Mouse (Mus musculus): Measurements from ENCODE around the gene E2f2. TPM values are rescaled to one million over a fixed set of nuclear protein-coding genes. Genes with fewer than 3 reads are reported as not detected.

Gene E2f2
- polyA plus RNA-seq, 1 experiment from 2014 or later = 1.3 TPM

DNA sequence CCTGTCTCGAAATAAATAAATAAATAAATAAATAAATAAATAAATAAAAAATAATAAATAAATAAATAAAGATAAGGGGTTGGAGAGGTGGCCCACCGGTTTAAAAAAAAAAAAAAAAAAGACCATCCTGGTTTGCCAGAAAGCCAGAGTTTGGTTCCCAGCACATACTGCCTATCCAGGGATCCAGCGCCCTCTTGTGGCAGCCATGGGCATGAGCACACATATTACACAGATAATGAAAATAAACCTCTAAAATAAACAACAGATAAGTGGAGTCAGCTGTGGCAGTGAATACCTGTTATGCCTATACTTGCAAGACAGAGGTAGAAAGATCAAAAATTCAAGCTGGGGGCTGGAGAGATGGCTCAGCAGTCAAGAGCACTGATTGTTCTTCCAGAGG is 22.5 kb upstream of the E2f2 start:
- Histone ChIP-seq H3K4me2 (replicated peaks) (no peak overlapping the region), H3K4me3 (replicated peaks; ENCODE audit: low read length) (no peak overlapping the region), H3K4me1 (replicated peaks; ENCODE audit: control insufficient read depth, insufficient read depth, low read length) (peaks cover 4% of the 10 kb centered on the region; the same call in 1 of the 2 replicates), H3K27me3 (ENCODE audit: control insufficient read depth, insufficient read depth, low read length) (peaks cover 10% of the 10 kb centered on the region; the same call in 1 of the 2 replicates), H3K36me3 (replicated peaks; ENCODE audit: control insufficient read depth, insufficient read depth) (no peaks in the 10 kb centered on the region), H3K9ac (no peak overlapping the region), H3K9me3 (ENCODE audit: control insufficient read depth, low read length) (no peaks in the 10 kb centered on the region), H3K27ac (no peak overlapping the region)
- ATAC-seq (ENCODE audit: low FRiP score) (no peak), DNase-seq (ENCODE audit: low spot score) (peak; percentile 48)
- WGBS = 40% methylated on average over 3 of the region's 3 CpGs

DNA sequence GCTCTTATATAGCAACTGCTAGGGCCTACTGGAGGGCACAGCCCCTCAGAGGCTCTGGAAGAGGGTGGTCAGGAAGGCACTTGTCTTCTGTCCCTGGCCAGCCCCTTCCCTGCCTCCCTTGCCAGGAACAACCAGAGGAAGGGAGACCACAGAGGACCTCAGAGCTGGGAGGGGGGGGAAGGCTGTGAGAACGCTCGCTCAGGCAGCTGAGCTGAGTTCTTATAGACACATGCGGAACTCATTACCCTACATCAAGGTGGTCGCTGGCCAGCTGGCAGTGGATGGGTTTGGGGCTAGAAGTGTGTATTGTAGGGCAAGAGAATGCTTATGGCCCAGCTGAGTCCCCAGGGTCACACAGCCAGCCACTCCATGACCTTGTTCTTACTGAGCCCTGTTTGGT is 21.6 kb upstream of the E2f2 start:
- H3K4me2 ChIP-seq (replicated peaks) = no peak overlapping the region
- H3K9me3 ChIP-seq (ENCODE audit: control insufficient read depth, low read length) = no peaks in the 10 kb centered on the region
- no peaks in the 10 kb centered on the region for H3K36me3 ChIP-seq (replicated peaks; ENCODE audit: control insufficient read depth, insufficient read depth)
- peaks cover 4% of the 10 kb centered on the region; the same call in 1 of the 2 replicates for H3K4me1 ChIP-seq (replicated peaks; ENCODE audit: control insufficient read depth, insufficient read depth, low read length)
- no peak overlapping the region for H3K4me3 ChIP-seq (replicated peaks; ENCODE audit: low read length)
- no peak overlapping the region for H3K9ac ChIP-seq
- ATAC-seq (ENCODE audit: low FRiP score) (no peak), DNase-seq (ENCODE audit: low spot score) (no peak)
- 55% methylated on average over 4 of the region's 4 CpGs for WGBS
- 0 out of 2 replicates have a peak, but pooled peaks cover 9% of the 10 kb centered on the region for H3K27me3 ChIP-seq (ENCODE audit: control insufficient read depth, insufficient read depth, low read length)
- no peak overlapping the region for H3K27ac ChIP-seq

DNA sequence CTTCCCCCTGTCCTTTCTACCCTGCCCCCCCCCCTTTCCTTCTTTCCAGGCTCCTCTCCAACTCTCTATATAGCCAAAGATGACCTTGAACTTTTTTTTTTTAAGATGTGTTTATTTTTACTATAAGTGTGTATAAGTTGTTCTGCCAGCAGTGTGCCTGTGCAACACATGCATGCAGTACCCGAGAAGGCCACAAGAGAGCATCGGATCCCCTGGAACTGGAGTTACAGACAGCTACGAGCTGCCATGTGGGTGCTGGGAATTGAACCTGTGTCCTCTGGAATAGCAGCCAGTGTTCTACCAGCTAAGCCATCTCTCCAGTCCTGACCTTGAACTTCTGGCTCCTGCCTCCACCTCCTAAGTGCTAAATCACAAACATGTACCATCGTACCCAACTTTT is 19.4 kb upstream of the E2f2 start:
- no peak overlapping the region for H3K4me3 ChIP-seq (replicated peaks; ENCODE audit: low read length)
- H3K36me3 ChIP-seq (replicated peaks; ENCODE audit: control insufficient read depth, insufficient read depth) = no peaks in the 10 kb centered on the region

DNA sequence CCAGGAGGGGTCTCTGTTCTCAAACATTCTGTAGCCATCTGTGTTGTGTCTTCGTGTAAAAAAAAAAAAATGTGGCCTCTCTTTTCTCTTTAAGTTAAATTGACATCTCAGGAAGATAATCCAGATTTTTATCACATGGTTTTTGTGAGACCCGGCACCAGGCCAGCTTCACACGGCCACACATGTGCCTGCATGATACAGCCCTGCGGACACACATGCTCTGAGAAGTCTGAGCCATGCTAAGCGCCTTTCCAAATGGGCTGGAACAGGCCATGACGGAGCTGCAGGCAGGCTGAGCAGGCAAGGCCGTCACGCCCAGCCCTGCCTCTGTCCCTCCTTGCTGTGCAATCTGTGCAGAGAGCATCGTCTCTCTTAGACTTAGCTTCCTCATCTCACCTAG is 17.7 kb upstream of the E2f2 start:
- ATAC-seq (ENCODE audit: low FRiP score) = no peak
- Histone ChIP-seq H3K9ac (no peak overlapping the region), H3K4me3 (replicated peaks; ENCODE audit: low read length) (no peak overlapping the region), H3K27ac (no peak overlapping the region), H3K27me3 (ENCODE audit: control insufficient read depth, insufficient read depth, low read length) (no peaks in the 10 kb centered on the region), H3K4me2 (replicated peaks) (no peak overlapping the region), H3K36me3 (replicated peaks; ENCODE audit: control insufficient read depth, insufficient read depth) (no peaks in the 10 kb centered on the region), H3K4me1 (replicated peaks; ENCODE audit: control insufficient read depth, insufficient read depth, low read length) (peaks cover 2% of the 10 kb centered on the region; the same call in 1 of the 2 replicates), H3K9me3 (ENCODE audit: control insufficient read depth, low read length) (no peaks in the 10 kb centered on the region)
- 71% methylated on average over 9 of the region's 9 CpGs for WGBS
- DNase-seq (ENCODE audit: low spot score) = no peak

More for the DNA sequence above, 19.4 kb upstream of the E2f2 start:
- no peak overlapping the region for H3K27ac ChIP-seq
- ATAC-seq (ENCODE audit: low FRiP score) (no peak), DNase-seq (ENCODE audit: low spot score) (no peak)
- H3K9ac ChIP-seq = no peak overlapping the region
- H3K4me1 ChIP-seq (replicated peaks; ENCODE audit: control insufficient read depth, insufficient read depth, low read length) = peaks cover 4% of the 10 kb centered on the region; the same call in 1 of the 2 replicates
- H3K9me3 ChIP-seq (ENCODE audit: control insufficient read depth, low read length) = no peaks in the 10 kb centered on the region
- no peaks in the 10 kb centered on the region for H3K27me3 ChIP-seq (ENCODE audit: control insufficient read depth, insufficient read depth, low read length)
- WGBS = 92% methylated on average over 4 of the region's 4 CpGs
- no peak overlapping the region for H3K4me2 ChIP-seq (replicated peaks)

DNA sequence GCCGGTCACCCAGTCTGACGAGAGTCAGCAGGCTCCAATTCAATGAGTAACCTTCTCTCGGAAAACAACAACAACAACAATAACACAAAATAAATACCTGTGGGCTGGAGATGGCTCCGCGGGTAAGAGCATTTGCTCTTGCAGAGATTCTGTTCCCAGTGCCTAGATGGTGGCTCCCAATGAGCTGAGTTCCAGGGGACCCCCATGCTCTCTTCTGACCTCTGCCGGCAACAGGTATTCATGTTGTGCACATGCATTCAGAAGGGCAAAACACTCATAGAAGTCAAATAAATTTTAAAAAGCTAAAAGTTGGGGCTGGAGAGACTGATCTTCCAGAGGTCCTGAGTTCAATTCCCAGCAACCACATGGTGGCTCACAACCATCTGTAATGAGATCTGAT is 13.7 kb upstream of the E2f2 start:
- Histone ChIP-seq H3K9ac (no peak overlapping the region), H3K27ac (no peak overlapping the region), H3K4me2 (replicated peaks) (no peak overlapping the region), H3K4me3 (replicated peaks; ENCODE audit: low read length) (no peak overlapping the region), H3K27me3 (ENCODE audit: control insufficient read depth, insufficient read depth, low read length) (no peaks in the 10 kb centered on the region), H3K4me1 (replicated peaks; ENCODE audit: control insufficient read depth, insufficient read depth, low read length) (peaks cover 7% of the 10 kb centered on the region; the same call in 1 of the 2 replicates), H3K9me3 (ENCODE audit: control insufficient read depth, low read length) (no peaks in the 10 kb centered on the region), H3K36me3 (replicated peaks; ENCODE audit: control insufficient read depth, insufficient read depth) (no peaks in the 10 kb centered on the region)
- ATAC-seq (ENCODE audit: low FRiP score) (no peak), DNase-seq (ENCODE audit: low spot score) (no peak)
- WGBS = 84% methylated on average over 6 of the region's 6 CpGs

DNA sequence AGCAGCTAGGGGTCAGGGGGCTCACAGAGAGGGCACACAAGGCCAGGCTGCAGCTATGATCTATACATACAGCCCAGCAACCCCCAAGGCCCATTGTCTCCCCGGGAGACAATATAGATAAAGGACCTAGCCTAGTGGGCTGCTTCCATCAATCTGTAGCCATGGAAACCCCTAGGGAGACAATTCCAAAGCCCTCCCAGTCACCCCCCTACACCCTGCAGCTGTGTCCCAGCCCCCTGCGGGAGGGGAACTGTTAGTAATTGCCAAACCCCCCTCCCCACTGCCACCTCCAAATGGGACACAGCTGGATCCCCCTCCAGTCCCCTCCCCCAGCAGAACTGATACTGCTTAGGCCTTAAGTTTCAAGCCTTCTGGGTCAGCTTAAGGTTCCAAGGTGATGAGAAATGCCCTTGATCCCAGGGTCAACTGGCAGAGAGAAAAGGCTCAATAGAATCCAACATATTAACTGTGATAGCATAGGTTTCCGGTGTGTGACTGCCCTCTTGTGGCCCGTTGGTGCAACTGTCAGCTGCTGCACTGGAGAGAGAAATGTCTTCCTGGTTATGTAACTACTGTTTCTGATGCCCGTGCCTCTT is 12.3 kb upstream of the E2f2 start:
- Histone ChIP-seq H3K27me3 (ENCODE audit: control insufficient read depth, insufficient read depth, low read length) (no peaks in the 10 kb centered on the region), H3K4me3 (replicated peaks; ENCODE audit: low read length) (no peak overlapping the region), H3K27ac (no peak overlapping the region), H3K4me1 (replicated peaks; ENCODE audit: control insufficient read depth, insufficient read depth, low read length) (peaks cover 7% of the 10 kb centered on the region; the same call in 1 of the 2 replicates), H3K9ac (0 out of 2 replicates have a peak overlapping the region, but pooled peaks have one; percentile 21), H3K36me3 (replicated peaks; ENCODE audit: control insufficient read depth, insufficient read depth) (no peaks in the 10 kb centered on the region), H3K9me3 (ENCODE audit: control insufficient read depth, low read length) (no peaks in the 10 kb centered on the region), H3K4me2 (replicated peaks) (no peak overlapping the region)
- DNase-seq (ENCODE audit: low spot score) (peak; percentile 93), ATAC-seq (ENCODE audit: low FRiP score) (peak; percentile 66; the same call in 1 of the 2 replicates)
- WGBS = under 1% methylated on average over 5 of the region's 5 CpGs

DNA sequence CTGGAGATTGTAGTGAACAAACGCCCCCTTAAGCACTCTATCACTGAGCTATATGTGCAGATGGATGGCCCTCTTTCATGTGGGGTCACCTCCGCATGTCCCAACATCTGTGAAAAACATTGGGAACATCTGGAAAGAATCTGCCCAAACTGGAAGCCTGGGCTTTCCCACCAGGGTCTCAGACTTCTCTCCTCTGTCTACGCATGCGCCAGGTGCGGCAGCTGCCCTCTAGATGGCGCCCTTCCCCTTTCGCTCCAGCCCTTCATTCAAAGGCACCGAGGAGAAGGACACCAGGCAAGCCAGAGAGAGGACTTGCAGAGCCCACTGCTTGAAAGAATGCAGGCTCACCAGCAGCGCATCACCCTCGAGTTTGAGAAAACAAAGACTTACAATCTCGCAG is 8.7 kb upstream of the E2f2 start:
- ATAC-seq (ENCODE audit: low FRiP score) = peak; percentile 68; the same call in 1 of the 2 replicates
- H3K36me3 ChIP-seq (replicated peaks; ENCODE audit: control insufficient read depth, insufficient read depth) = no peaks in the 10 kb centered on the region
- WGBS = 2% methylated on average over 11 of the region's 11 CpGs
- no peak overlapping the region for H3K9ac ChIP-seq
- DNase-seq (ENCODE audit: low spot score) = peak; percentile 92
- no peak overlapping the region for H3K4me3 ChIP-seq (replicated peaks; ENCODE audit: low read length)
- peaks cover 7% of the 10 kb centered on the region; the same call in 1 of the 2 replicates for H3K4me1 ChIP-seq (replicated peaks; ENCODE audit: control insufficient read depth, insufficient read depth, low read length)
- H3K4me2 ChIP-seq (replicated peaks) = no peak overlapping the region
- no peaks in the 10 kb centered on the region for H3K9me3 ChIP-seq (ENCODE audit: control insufficient read depth, low read length)
- H3K27ac ChIP-seq = no peak overlapping the region
- no peaks in the 10 kb centered on the region for H3K27me3 ChIP-seq (ENCODE audit: control insufficient read depth, insufficient read depth, low read length)

DNA sequence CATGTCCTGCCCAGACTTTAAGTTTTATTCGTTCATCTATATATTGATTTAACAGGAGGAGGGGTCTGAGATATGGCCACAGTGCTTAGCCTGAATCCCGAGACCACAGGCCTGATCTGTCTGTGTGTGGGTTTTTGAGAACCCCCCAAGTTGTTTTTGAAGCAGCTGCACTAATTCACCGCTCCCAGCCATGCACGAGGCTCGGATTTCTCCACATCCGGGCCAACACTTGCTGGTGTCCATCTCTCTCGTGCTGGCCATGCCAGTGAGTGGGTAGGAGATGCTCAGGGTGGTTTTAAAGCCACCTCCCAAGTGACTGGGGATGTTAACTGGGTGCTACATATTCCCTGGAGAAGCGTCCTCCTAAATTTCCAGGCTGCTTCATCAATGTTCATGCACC is 7.2 kb upstream of the E2f2 start:
- WGBS = 85% methylated on average over 8 of the region's 8 CpGs
- Histone ChIP-seq H3K4me1 (replicated peaks; ENCODE audit: control insufficient read depth, insufficient read depth, low read length) (no peaks in the 10 kb centered on the region), H3K27ac (no peak overlapping the region), H3K9me3 (ENCODE audit: control insufficient read depth, low read length) (no peaks in the 10 kb centered on the region), H3K4me3 (replicated peaks; ENCODE audit: low read length) (no peak overlapping the region), H3K4me2 (replicated peaks) (no peak overlapping the region), H3K36me3 (replicated peaks; ENCODE audit: control insufficient read depth, insufficient read depth) (no peaks in the 10 kb centered on the region), H3K9ac (no peak overlapping the region), H3K27me3 (ENCODE audit: control insufficient read depth, insufficient read depth, low read length) (no peaks in the 10 kb centered on the region)
- ATAC-seq (ENCODE audit: low FRiP score) = no peak
- no peak for DNase-seq (ENCODE audit: low spot score)

DNA sequence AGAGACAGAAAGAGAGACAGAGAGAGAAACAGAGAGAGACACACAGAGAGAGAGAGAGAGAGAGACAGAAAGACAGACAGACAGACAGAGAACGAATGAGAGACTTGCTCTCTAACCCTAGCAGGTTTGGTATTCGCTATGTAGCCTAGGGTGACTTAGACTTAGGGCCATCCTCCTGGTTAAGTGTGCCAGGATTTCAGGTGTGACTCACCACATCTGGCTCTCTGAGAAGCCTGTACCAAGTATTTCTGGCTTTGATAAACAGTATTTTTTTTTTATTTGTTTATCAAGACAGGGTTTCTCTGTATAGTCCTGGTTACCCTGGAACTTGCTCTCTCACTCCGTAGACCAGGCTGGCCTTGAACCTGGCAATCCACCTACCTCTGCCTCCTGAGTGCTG is 4.5 kb upstream of the E2f2 start:
- H3K27ac ChIP-seq = no peak overlapping the region
- no peaks in the 10 kb centered on the region for H3K27me3 ChIP-seq (ENCODE audit: control insufficient read depth, insufficient read depth, low read length)
- no peaks in the 10 kb centered on the region for H3K36me3 ChIP-seq (replicated peaks; ENCODE audit: control insufficient read depth, insufficient read depth)
- H3K4me3 ChIP-seq (replicated peaks; ENCODE audit: low read length) = no peak overlapping the region
- H3K9me3 ChIP-seq (ENCODE audit: control insufficient read depth, low read length) = no peaks in the 10 kb centered on the region
- 0 out of 2 replicates have a peak, but pooled peaks cover 2% of the 10 kb centered on the region for H3K4me1 ChIP-seq (replicated peaks; ENCODE audit: control insufficient read depth, insufficient read depth, low read length)
- H3K9ac ChIP-seq = no peak overlapping the region
- H3K4me2 ChIP-seq (replicated peaks) = no peak overlapping the region
- ATAC-seq (ENCODE audit: low FRiP score) (no peak), DNase-seq (ENCODE audit: low spot score) (no peak)
- 83% methylated on average over 3 of the region's 3 CpGs for WGBS

Measured in hindbrain, embryonic 14.5 days (tissue).